Mouse (Mus musculus) stomach, postnatal 0 days (tissue): ENCODE measurements around the gene Fhit.

Experiments used
- CTCF ChIP-seq: IDR thresholded peaks from 2 replicates; pipeline ENCODE4 v1.5.1; 2016; ENCODE audit warnings: antibody characterized with exemption, low read depth, mild to moderate bottlenecking, moderate library complexity
- EP300 ChIP-seq: optimal IDR thresholded peaks from 2 replicates; pipeline ENCODE3; 2016; ENCODE audit warnings: antibody characterized with exemption

DNA sequence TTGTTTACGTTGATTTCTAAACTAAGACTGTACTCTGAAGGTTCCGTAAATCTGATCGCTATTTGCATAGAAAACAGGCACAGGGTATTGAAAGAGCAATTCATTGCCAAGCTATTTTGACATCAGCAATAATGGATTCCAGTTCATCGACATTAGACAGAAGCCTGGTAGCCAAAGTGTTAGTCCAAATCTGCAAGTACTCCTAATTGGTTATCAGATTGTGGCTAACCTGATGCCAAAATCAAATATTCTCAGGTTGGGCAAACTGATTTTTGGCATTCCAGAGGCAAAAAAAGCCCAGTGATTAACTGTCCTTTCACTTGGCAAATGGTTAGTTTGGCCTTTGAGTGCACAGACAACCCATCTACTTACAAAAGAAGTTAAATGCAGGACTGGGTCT, 1573.9 kb downstream of the Fhit start:
- TF ChIP-seq CTCF (no peak), EP300 (no peak)
